ENCODE assay signal across 8 mouse cellular contexts in genomic region chr8:109279129-109279528, GRCm38 (mm10).
DNase-seq lines count a peak whose midpoint lies in the region; ATAC-seq and TF ChIP-seq lines count a peak whose summit lies in the region.

No protein-coding gene starts in this region.

- no peaks in the 10 kb centered on the region for H3K27me3 ChIP-seq in kidney, embryonic 15.5 days
- peaks cover 20% of the 10 kb centered on the region for H3K27me3 ChIP-seq in Patski
- no peaks in the 10 kb centered on the region for H3K27me3 ChIP-seq in embryonic facial prominence, embryonic 11.5 days (ENCODE audit: control insufficient read depth, insufficient read depth, low read length)
- no peaks in the 10 kb centered on the region for H3K27me3 ChIP-seq in liver, embryonic 14.5 days (ENCODE audit: control insufficient read depth, insufficient read depth, low read length)

- H3K4me1 ChIP-seq in kidney, embryonic 15.5 days = no peaks in the 10 kb centered on the region
- H3K4me1 ChIP-seq in embryonic facial prominence, embryonic 11.5 days (ENCODE audit: control insufficient read depth, insufficient read depth, low read length) = no peaks in the 10 kb centered on the region
- no peaks in the 10 kb centered on the region for H3K4me1 ChIP-seq in liver, embryonic 14.5 days (replicated peaks; ENCODE audit: control insufficient read depth in 2 of 2, insufficient read depth in 2 of 2, low read length in 1 of 2)

- no peaks in the 10 kb centered on the region for H3K36me3 ChIP-seq in kidney, embryonic 15.5 days
- H3K36me3 ChIP-seq in embryonic facial prominence, embryonic 11.5 days (replicated peaks; ENCODE audit: control insufficient read depth, insufficient read depth, low read depth, low read length) = no peaks in the 10 kb centered on the region
- no peaks in the 10 kb centered on the region for H3K36me3 ChIP-seq in liver, embryonic 14.5 days (replicated peaks; ENCODE audit: control insufficient read depth, insufficient read depth, low read depth)

- in situ Hi-C loops in Patski (cut with MboI; ENCODE audit: low pct_unique_long_range_greater_than_20kb) = no loop called here

- H3K27ac ChIP-seq in kidney, embryonic 15.5 days = no peak overlapping the region
- H3K27ac ChIP-seq in embryonic facial prominence, embryonic 11.5 days (replicated peaks; ENCODE audit: low read depth, low read length) = no peak overlapping the region
- H3K27ac ChIP-seq in liver, embryonic 14.5 days = no peak overlapping the region

- TF ChIP-seq CTCF in Patski (IDR thresholded peaks at IDR 0.05) = peak; percentile 78
- TF ChIP-seq CTCF in liver, embryonic 14.5 days (IDR thresholded peaks at IDR 0.05; ENCODE audit: low read depth) = peak; percentile 60

- POLR2A ChIA-PET in Patski (lab: Charles Lee) = no interaction called here

- H3K4me3 ChIP-seq in kidney, embryonic 15.5 days (replicated peaks) = no peak overlapping the region
- no peak overlapping the region for H3K4me3 ChIP-seq in embryonic facial prominence, embryonic 11.5 days (ENCODE audit: low read depth, low read length)
- H3K4me3 ChIP-seq in liver, embryonic 14.5 days (ENCODE audit: insufficient read depth in 1 of 2, low read depth in 2 of 2, low read length in 2 of 2) = no peak overlapping the region

- H3K9me3 ChIP-seq in kidney, embryonic 15.5 days (replicated peaks) = no peaks in the 10 kb centered on the region
- H3K9me3 ChIP-seq in embryonic facial prominence, embryonic 11.5 days (replicated peaks; ENCODE audit: control insufficient read depth, low read length) = no peaks in the 10 kb centered on the region
- no peaks in the 10 kb centered on the region for H3K9me3 ChIP-seq in liver, embryonic 14.5 days (ENCODE audit: control insufficient read depth, low read length)

- H3K9ac ChIP-seq in kidney, embryonic 15.5 days = no peak overlapping the region
- H3K9ac ChIP-seq in embryonic facial prominence, embryonic 11.5 days (replicated peaks; ENCODE audit: low read length) = no peak overlapping the region
- no peak overlapping the region for H3K9ac ChIP-seq in liver, embryonic 14.5 days (replicated peaks)

- DNase-seq in adrenal gland, adult (ENCODE audit: inconsistent age in 2 of 2, low spot score in 1 of 2) = peak; percentile 20 to 72
- DNase-seq in adrenal gland, postnatal 4 days (ENCODE audit: low spot score in 2 of 2) = no peak
- peak; percentile 18 for DNase-seq in kidney, adult 9 months
- DNase-seq in Patski (ENCODE audit: low read depth, low spot score) = no peak
- peak; percentile 87 for DNase-seq in embryonic facial prominence, embryonic 11.5 days (ENCODE audit: low spot score)
- DNase-seq in liver, embryonic 14.5 days (ENCODE audit: low read depth in 3 of 3, low spot score in 3 of 3) = peak in 1 of 3 experiments; percentile 2
- DNase-seq in thymus, postnatal 0 days (ENCODE audit: low spot score) = peak; percentile 57

- CTCF ChIA-PET in Patski (lab: Charles Lee) = interaction anchor here (1.3 kb wide), 1 partner anchor 9 kb away, joined by 3 read pairs; no protein-coding TSS in a partner anchor

- H3K4me2 ChIP-seq in kidney, embryonic 15.5 days = no peak overlapping the region
- no peak overlapping the region for H3K4me2 ChIP-seq in embryonic facial prominence, embryonic 11.5 days (ENCODE audit: low read depth, low read length)
- no peak overlapping the region for H3K4me2 ChIP-seq in liver, embryonic 14.5 days (ENCODE audit: low read depth)

- WGBS in kidney, embryonic 15.5 days = 17% methylated on average over 5 of the region's 5 CpGs
- 17% methylated on average over 5 of the region's 5 CpGs for whole genome bisulfite sequencing in embryonic facial prominence, embryonic 11.5 days
- 12% methylated on average over 5 of the region's 5 CpGs for WGBS in liver, embryonic 14.5 days (ENCODE audit: insufficient replicate concordance)

- no peak for ATAC-seq in kidney, embryonic 15.5 days (replicated peaks; ENCODE audit: low FRiP score)
- ATAC-seq in Patski = no peak
- no peak for ATAC-seq in embryonic facial prominence, embryonic 11.5 days (replicated peaks; ENCODE audit: insufficient number of reproducible peaks, low FRiP score, low TSS enrichment, low read depth)
- no peak for ATAC-seq in liver, embryonic 14.5 days (ENCODE audit: insufficient read depth)

- no peak for TF ChIP-seq EP300 in liver, embryonic 14.5 days (IDR thresholded peaks at IDR 0.05; ENCODE audit: low read depth)

Comparison
In these comparisons a context has a peak if more than half of its experiments do, and no peak if none do; other contexts are left out.
1. DNase-seq: peak in adrenal gland, adult (2 of 2), kidney, adult 9 months (single experiment), embryonic facial prominence, embryonic 11.5 days (single experiment) and thymus, postnatal 0 days (single experiment); none in adrenal gland, postnatal 4 days (0 of 2) and Patski (single experiment).